In the genomic region with DNA sequence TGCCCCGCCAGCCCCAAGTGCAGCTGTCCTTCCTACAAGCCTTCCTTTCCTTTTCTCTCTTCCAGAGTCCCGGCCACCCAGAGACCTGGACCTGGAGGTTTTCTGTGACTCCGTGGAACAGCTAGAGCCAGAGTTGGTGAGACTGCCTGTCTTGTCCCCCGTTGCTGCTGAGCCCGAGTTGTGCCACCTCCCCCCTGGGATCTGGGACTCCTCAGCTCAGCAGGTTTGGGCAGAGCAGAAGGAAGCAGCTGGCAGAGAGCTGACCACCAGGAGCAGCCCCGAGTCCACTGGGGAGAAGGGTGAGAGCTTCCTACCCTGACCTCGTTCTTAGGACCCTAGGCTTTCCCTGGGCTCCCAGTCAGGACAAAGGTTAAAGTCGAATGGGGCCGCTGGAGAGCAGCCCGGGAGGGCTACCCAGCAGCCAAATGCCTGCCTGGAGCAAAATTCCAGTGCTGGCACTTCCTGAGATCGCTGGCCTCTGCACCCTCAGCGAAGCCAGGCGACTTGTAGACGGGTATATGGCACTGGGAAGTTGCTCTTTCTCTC, we compare ENCODE assay signal across 11 mouse cellular contexts. TPM values are rescaled to one million over a fixed set of nuclear protein-coding genes. Genes with fewer than 3 reads are reported as not detected.
A peak's percentile ranks its signal among the peaks of the same experiment; 100 is the strongest.
DNase-seq lines count a peak whose midpoint lies in the region; ATAC-seq and TF ChIP-seq lines count a peak whose summit lies in the region.
"Had no signal": no experiment of that assay in that cellular context is flagged by ENCODE, and none has a peak within 500 bp of the region (broad histone marks: within the 10 kb centered on the region; RNA-seq: fewer than 3 reads in every experiment).

No protein-coding gene starts in this region.

- peaks cover 20% of the 10 kb centered on the region for H3K4me1 ChIP-seq in embryonic facial prominence, embryonic 13.5 days
- peaks cover 34 to 39% of the 10 kb centered on the region in 2 experiments for H3K4me1 ChIP-seq in liver, embryonic 14.5 days (replicated peaks; ENCODE audit: control insufficient read depth in 2 of 2, insufficient read depth in 2 of 2, low read length in 1 of 2)

- H3K4me3 ChIP-seq in gastrocnemius, adult 2 months: peak overlapping the region; percentile 6
- no peak overlapping the region for H3K4me3 ChIP-seq in embryonic facial prominence, embryonic 13.5 days
- H3K4me3 ChIP-seq in liver, embryonic 14.5 days (ENCODE audit: insufficient read depth in 1 of 2, low read depth in 2 of 2, low read length in 2 of 2): peak overlapping the region; percentile 61 to 76

- peak; percentile 3; the same call in 1 of the 2 replicates for TF ChIP-seq CTCF in gastrocnemius, adult 2 months (IDR thresholded peaks at IDR 0.05)
- no peak for TF ChIP-seq CTCF in liver, embryonic 14.5 days (IDR thresholded peaks at IDR 0.05; ENCODE audit: low read depth)

- intact Hi-C loops in gastrocnemius, adult 2 months (cut with DNase I): no loop called here
- intact Hi-C loops in gastrocnemius, postnatal 36 days (cut with DNase I): loop anchor here (10.0 kb wide), 1 partner anchor 220 kb away; no protein-coding TSS in a partner anchor

- H3K27me3 ChIP-seq in embryonic facial prominence, embryonic 13.5 days: peaks cover 40% of the 10 kb centered on the region
- peaks cover 18% of the 10 kb centered on the region for H3K27me3 ChIP-seq in liver, embryonic 14.5 days (ENCODE audit: control insufficient read depth, insufficient read depth, low read length)

- no peaks in the 10 kb centered on the region for H3K9me3 ChIP-seq in embryonic facial prominence, embryonic 13.5 days
- no peaks in the 10 kb centered on the region for H3K9me3 ChIP-seq in liver, embryonic 14.5 days (ENCODE audit: control insufficient read depth, low read length)

- WGBS in embryonic facial prominence, embryonic 13.5 days: 26% methylated on average over 14 of the region's 14 CpGs
- WGBS in liver, embryonic 14.5 days (ENCODE audit: insufficient replicate concordance): 61% methylated on average over 14 of the region's 14 CpGs

- no peak for ATAC-seq in embryonic facial prominence, embryonic 13.5 days (ENCODE audit: insufficient number of reproducible peaks, insufficient read depth, low FRiP score, low TSS enrichment, low read depth)
- no peak for ATAC-seq in liver, embryonic 14.5 days (ENCODE audit: insufficient read depth)

- H3K9ac ChIP-seq in embryonic facial prominence, embryonic 13.5 days: 0 out of 2 replicates have a peak overlapping the region, but pooled peaks have one; percentile 21
- peak overlapping the region; percentile 83 for H3K9ac ChIP-seq in liver, embryonic 14.5 days (replicated peaks)

- peak overlapping the region; percentile 25 for H3K27ac ChIP-seq in gastrocnemius, adult 2 months
- no peak overlapping the region for H3K27ac ChIP-seq in embryonic facial prominence, embryonic 13.5 days
- peak overlapping the region; percentile 94 for H3K27ac ChIP-seq in liver, embryonic 14.5 days
- H3K27ac ChIP-seq: macrophage had no signal

- H3K4me2 ChIP-seq in embryonic facial prominence, embryonic 13.5 days: no peak overlapping the region
- peak overlapping the region; percentile 73 for H3K4me2 ChIP-seq in liver, embryonic 14.5 days (ENCODE audit: low read depth)

- peak; percentile 36 for DNase-seq in gastrocnemius, adult 2 months
- no peak for DNase-seq in gastrocnemius, postnatal 36 days
- peak; percentile 93 for DNase-seq in kidney, adult 9 months
- DNase-seq in liver, embryonic 14.5 days (ENCODE audit: low read depth in 3 of 3, low spot score in 3 of 3): no peak
- DNase-seq in spleen, postnatal 4 days (ENCODE audit: low spot score in 2 of 2): no peak
- no peak for DNase-seq in testis, postnatal 14 days (ENCODE audit: low spot score)
- DNase-seq: gastrocnemius, postnatal 10 days; heart, postnatal 14 days had no signal

- TF ChIP-seq EP300 in liver, embryonic 14.5 days (IDR thresholded peaks at IDR 0.05; ENCODE audit: low read depth): no peak

- H3K36me3 ChIP-seq in embryonic facial prominence, embryonic 13.5 days: no peaks in the 10 kb centered on the region
- H3K36me3 ChIP-seq in liver, embryonic 14.5 days (replicated peaks; ENCODE audit: control insufficient read depth, insufficient read depth, low read depth): peaks cover 22% of the 10 kb centered on the region

RNA-seq across cellular contexts. Expression of gene Acbd4, which starts 3.8 kb away (rescaled TPM):
- total RNA-seq in gastrocnemius, adult 2 months (2021): 10 to 100 TPM; 24.2 to 28.6 TPM
- total RNA-seq in gastrocnemius, postnatal 36 days (2021): 10 to 100 TPM; 26.8 to 31.1 TPM
- 16.6 and 17.4 TPM in 2 replicates for polyA plus RNA-seq in embryonic facial prominence, embryonic 13.5 days (2015; fragmentation: Nextera tagmentation; extraction: Ambion mirVana)
- 22.2 and 27.3 TPM in 2 replicates for polyA plus RNA-seq in liver, embryonic 14.5 days (2012; rRNA removed)
- polyA plus RNA-seq in liver, embryonic 14.5 days (2014; fragmentation: Nextera tagmentation; extraction: Ambion mirVana): 49.7 and 63.2 TPM in 2 replicates

RNA-seq across cellular contexts. Expression of gene Plcd3, which starts 3.8 kb away (rescaled TPM):
- 1 to 10 TPM; 4.6 to 5.9 TPM for total RNA-seq in gastrocnemius, adult 2 months (2021)
- 1 to 10 TPM; 3.8 to 4.0 TPM for total RNA-seq in gastrocnemius, postnatal 36 days (2021)
- 5.3 and 7.2 TPM in 2 replicates for polyA plus RNA-seq in embryonic facial prominence, embryonic 13.5 days (2015; fragmentation: Nextera tagmentation; extraction: Ambion mirVana)
- 0.31 and 0.36 TPM in 2 replicates for polyA plus RNA-seq in liver, embryonic 14.5 days (2012; rRNA removed)
- 0.06 and 0.29 TPM in 2 replicates for polyA plus RNA-seq in liver, embryonic 14.5 days (2014; fragmentation: Nextera tagmentation; extraction: Ambion mirVana)
- total RNA-seq: monocyte, adult 5-6 weeks had no signal
- polyA plus RNA-seq: macrophage had no signal

RNA-seq across cellular contexts. Expression of gene Hexim1, which starts 10.8 kb away (rescaled TPM):
- total RNA-seq in gastrocnemius, adult 2 months (2021): 10 to 100 TPM; 18.6 to 21.8 TPM
- 10 to 100 TPM; 14.7 to 17.0 TPM for total RNA-seq in gastrocnemius, postnatal 36 days (2021)
- polyA plus RNA-seq in embryonic facial prominence, embryonic 13.5 days (2015; fragmentation: Nextera tagmentation; extraction: Ambion mirVana): 5.2 and 6.9 TPM in 2 replicates
- 8.4 and 11.4 TPM in 2 replicates for polyA plus RNA-seq in liver, embryonic 14.5 days (2012; rRNA removed)
- 2.4 and 2.6 TPM in 2 replicates for polyA plus RNA-seq in liver, embryonic 14.5 days (2014; fragmentation: Nextera tagmentation; extraction: Ambion mirVana)

RNA-seq across cellular contexts. Expression of gene Hexim2, which starts 27.0 kb away (rescaled TPM):
- total RNA-seq in gastrocnemius, adult 2 months (2021): 1 to 10 TPM; 2.0 to 3.6 TPM
- 1 to 10 TPM; 2.1 to 2.9 TPM for total RNA-seq in gastrocnemius, postnatal 36 days (2021)
- 15.0 and 16.2 TPM in 2 replicates for polyA plus RNA-seq in embryonic facial prominence, embryonic 13.5 days (2015; fragmentation: Nextera tagmentation; extraction: Ambion mirVana)
- 2.2 and 3.5 TPM in 2 replicates for polyA plus RNA-seq in liver, embryonic 14.5 days (2012; rRNA removed)
- 3.4 and 4.4 TPM in 2 replicates for polyA plus RNA-seq in liver, embryonic 14.5 days (2014; fragmentation: Nextera tagmentation; extraction: Ambion mirVana)
- total RNA-seq: monocyte, adult 5-6 weeks had no signal

Comparison
In these comparisons a context has a peak if more than half of its experiments do, and no peak if none do; other contexts are left out.
1. DNase-seq: peak in gastrocnemius, adult 2 months (single experiment) and kidney, adult 9 months (single experiment); none in gastrocnemius, postnatal 36 days (0 of 2), liver, embryonic 14.5 days (0 of 3), spleen, postnatal 4 days (0 of 2) and testis, postnatal 14 days (single experiment).